Mouse (Mus musculus): ENCODE measurements around the gene Gnb3. TPM values are rescaled to one million over a fixed set of nuclear protein-coding genes. Genes with fewer than 3 reads are reported as not detected.

Gene Gnb3
- total and polyA plus RNA-seq, 2 experiments from 2014 or later, result 0.68 to 2.2 TPM

GRCm38 (mm10) chr6:124809052-124809774 is 30.9 kb downstream of the Gnb3 start:
- Histone ChIP-seq H3K27ac (peak overlapping the region; percentile 78), H3K4me3 (ENCODE audit: low read length) (peak overlapping the region; percentile 51), H3K27me3 (ENCODE audit: insufficient read depth, low read length) (no peaks in the 10 kb centered on the region), H3K9ac (replicated peaks; ENCODE audit: low read length) (peak overlapping the region; percentile 54), H3K9me3 (ENCODE audit: low read length) (no peaks in the 10 kb centered on the region), H3K4me2 (ENCODE audit: low read depth, low read length) (peak overlapping the region; percentile 97), H3K4me1 (ENCODE audit: insufficient read depth, low read length) (peaks cover 23% of the 10 kb centered on the region), H3K36me3 (ENCODE audit: insufficient read depth, low read length) (no peaks in the 10 kb centered on the region)
- peak; percentile 11 for ATAC-seq
- peak; percentile 87 for DNase-seq (ENCODE audit: low spot score)
- WGBS, result 1% methylated on average over 35 of the region's 35 CpGs
- TF ChIP-seq CTCF (IDR thresholded peaks at IDR 0.05; ENCODE audit: low read depth), result peak; percentile 86

- H3K27me3 ChIP-seq (ENCODE audit: insufficient read depth, low read length), result no peaks in the 10 kb centered on the region
- no peak for TF ChIP-seq CTCF (IDR thresholded peaks at IDR 0.05; ENCODE audit: low read depth)
- H3K9me3 ChIP-seq (ENCODE audit: low read length), result no peaks in the 10 kb centered on the region
- peak within 1 kb of the TSS; percentile 54 for H3K9ac ChIP-seq (replicated peaks; ENCODE audit: low read length)
- 5% methylated on average over 29 of the region's 29 CpGs for WGBS
- peak within 1 kb of the TSS; percentile 78 for H3K27ac ChIP-seq
- H3K36me3 ChIP-seq (ENCODE audit: insufficient read depth, low read length), result no peaks in the 10 kb centered on the region
- DNase-seq (ENCODE audit: low spot score) (peak; percentile 75), ATAC-seq (peak; percentile 36)
- peaks cover 22% of the 10 kb centered on the region for H3K4me1 ChIP-seq (ENCODE audit: insufficient read depth, low read length)
- H3K4me2 ChIP-seq (ENCODE audit: low read depth, low read length), result peak within 1 kb of the TSS; percentile 97
- H3K4me3 ChIP-seq (ENCODE audit: low read length), result peak within 1 kb of the TSS; percentile 51
Observed at GRCm38 (mm10) chr6:124808358-124809012, 31.6 kb downstream of the Gnb3 start, which contains the start of gene Spsb2. Gene Spsb2 (plus strand): TSS chr6:124808661.

- Histone ChIP-seq H3K4me1 (ENCODE audit: insufficient read depth, low read length) (peaks cover 21% of the 10 kb centered on the region), H3K36me3 (ENCODE audit: insufficient read depth, low read length) (no peaks in the 10 kb centered on the region), H3K9ac (replicated peaks; ENCODE audit: low read length) (no peak overlapping the region), H3K9me3 (ENCODE audit: low read length) (no peaks in the 10 kb centered on the region), H3K4me3 (ENCODE audit: low read length) (peak overlapping the region; percentile 51), H3K4me2 (ENCODE audit: low read depth, low read length) (peak overlapping the region; percentile 97), H3K27ac (peak overlapping the region; percentile 78), H3K27me3 (ENCODE audit: insufficient read depth, low read length) (no peaks in the 10 kb centered on the region)
- 83% methylated on average over 6 of the region's 6 CpGs for WGBS
- ATAC-seq (no peak), DNase-seq (ENCODE audit: low spot score) (no peak)
- TF ChIP-seq CTCF (IDR thresholded peaks at IDR 0.05; ENCODE audit: low read depth), result no peak
Observed at GRCm38 (mm10) chr6:124807986-124808357, 32.1 kb downstream of the Gnb3 start.

DNA sequence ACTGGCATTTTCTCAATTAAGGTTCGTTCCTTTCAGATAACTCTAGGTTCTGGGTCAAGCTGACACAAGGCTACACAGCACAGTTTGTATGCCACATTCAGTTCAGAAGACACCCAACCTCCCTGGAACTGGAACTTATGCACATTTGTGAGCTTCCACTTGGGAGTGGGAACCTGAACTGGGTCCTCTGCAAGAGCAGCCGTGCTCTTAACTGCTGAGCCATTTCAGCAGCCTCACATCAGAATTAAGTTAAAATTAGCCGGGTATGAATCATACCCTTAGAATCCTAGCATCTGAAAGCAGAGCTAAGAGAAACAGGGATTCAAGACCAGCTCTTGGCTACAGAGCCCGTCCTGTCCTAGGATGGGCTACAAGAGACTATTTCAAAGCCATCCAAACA is 32.7 kb downstream of the Gnb3 start:
- DNase-seq (ENCODE audit: low spot score), result no peak
- 89% methylated on average over 4 of the region's 4 CpGs for WGBS
- Histone ChIP-seq H3K4me1 (ENCODE audit: insufficient read depth, low read length) (peaks cover 15% of the 10 kb centered on the region), H3K9me3 (ENCODE audit: low read length) (no peaks in the 10 kb centered on the region), H3K9ac (replicated peaks; ENCODE audit: low read length) (no peak overlapping the region), H3K27ac (no peak overlapping the region), H3K4me3 (ENCODE audit: low read length) (no peak overlapping the region), H3K27me3 (ENCODE audit: insufficient read depth, low read length) (no peaks in the 10 kb centered on the region), H3K4me2 (ENCODE audit: low read depth, low read length) (no peak overlapping the region), H3K36me3 (ENCODE audit: insufficient read depth, low read length) (no peaks in the 10 kb centered on the region)
- ATAC-seq, result no peak
- TF ChIP-seq CTCF (IDR thresholded peaks at IDR 0.05; ENCODE audit: low read depth), result no peak

- H3K9ac ChIP-seq (replicated peaks; ENCODE audit: low read length), result 0 out of 2 replicates have a peak overlapping the region, but pooled peaks have one; percentile 54
- no peaks in the 10 kb centered on the region for H3K36me3 ChIP-seq (ENCODE audit: insufficient read depth, low read length)
- H3K27me3 ChIP-seq (ENCODE audit: insufficient read depth, low read length), result no peaks in the 10 kb centered on the region
- 75% methylated on average over 7 of the region's 7 CpGs for WGBS
- ATAC-seq, result no peak
- peak overlapping the region; percentile 69 for H3K4me2 ChIP-seq (ENCODE audit: low read depth, low read length)
- H3K27ac ChIP-seq, result peak overlapping the region; percentile 90
- H3K4me1 ChIP-seq (ENCODE audit: insufficient read depth, low read length), result peaks cover 13% of the 10 kb centered on the region
- H3K4me3 ChIP-seq (ENCODE audit: low read length), result peak overlapping the region; percentile 42
- TF ChIP-seq CTCF (IDR thresholded peaks at IDR 0.05; ENCODE audit: low read depth), result no peak
- H3K9me3 ChIP-seq (ENCODE audit: low read length), result no peaks in the 10 kb centered on the region
- DNase-seq (ENCODE audit: low spot score), result no peak
Observed at GRCm38 (mm10) chr6:124806446-124807140, 33.5 kb downstream of the Gnb3 start.

GRCm38 (mm10) chr6:124805341-124806321 is 34.4 kb downstream of the Gnb3 start:
- no peaks in the 10 kb centered on the region for H3K9me3 ChIP-seq (ENCODE audit: low read length)
- DNase-seq (ENCODE audit: low spot score) (peak; percentile 98), ATAC-seq (peak; percentile 90)
- no peaks in the 10 kb centered on the region for H3K27me3 ChIP-seq (ENCODE audit: insufficient read depth, low read length)
- H3K9ac ChIP-seq (replicated peaks; ENCODE audit: low read length), result peak overlapping the region; percentile 54
- H3K4me3 ChIP-seq (ENCODE audit: low read length), result peak overlapping the region; percentile 42
- H3K4me1 ChIP-seq (ENCODE audit: insufficient read depth, low read length), result peaks cover 13% of the 10 kb centered on the region
- no peaks in the 10 kb centered on the region for H3K36me3 ChIP-seq (ENCODE audit: insufficient read depth, low read length)
- 2% methylated on average over 34 of the region's 34 CpGs for WGBS
- peak; percentile 57 for TF ChIP-seq CTCF (IDR thresholded peaks at IDR 0.05; ENCODE audit: low read depth)
- H3K27ac ChIP-seq, result peak overlapping the region; percentile 90
- peak overlapping the region; percentile 69 for H3K4me2 ChIP-seq (ENCODE audit: low read depth, low read length)

Data from hindbrain, postnatal 0 days (tissue).